Mouse (Mus musculus): Measurements from ENCODE around the gene Pced1b. TPM values are rescaled to one million over a fixed set of nuclear protein-coding genes. Genes with fewer than 3 reads are reported as not detected.

The Pced1b gene
- polyA plus RNA-seq, 1 experiment: 8.3 TPM

GRCm38 (mm10) chr15:97271985-97272697 is 25.2 kb downstream of the Pced1b start:
- Histone ChIP-seq H3K27me3 (ENCODE audit: control insufficient read depth, insufficient read depth, low read length) (no peaks in the 10 kb centered on the region), H3K36me3 (ENCODE audit: control insufficient read depth, insufficient read depth, low read length) (no peaks in the 10 kb centered on the region), H3K4me1 (ENCODE audit: control insufficient read depth, insufficient read depth, low read length) (0 out of 2 replicates have a peak, but pooled peaks cover 2% of the 10 kb centered on the region), H3K27ac (ENCODE audit: control insufficient read depth, insufficient read depth, low read depth, low read length) (no peak overlapping the region), H3K4me3 (ENCODE audit: control insufficient read depth, low read depth, low read length) (no peak overlapping the region)
- TF ChIP-seq CTCF (IDR thresholded peaks at IDR 0.05; ENCODE audit: control insufficient read depth, insufficient read depth, insufficient replicate concordance, low read depth, low read length): no peak
- TF ChIP-seq POLR2A (IDR thresholded peaks at IDR 0.05; ENCODE audit: control insufficient read depth, low read depth, low read length): no peak

GRCm38 (mm10) chr15:97272831-97273230 is 25.9 kb downstream of the Pced1b start:
- Histone ChIP-seq H3K4me3 (ENCODE audit: control insufficient read depth, low read depth, low read length) (no peak overlapping the region), H3K36me3 (ENCODE audit: control insufficient read depth, insufficient read depth, low read length) (no peaks in the 10 kb centered on the region), H3K27me3 (ENCODE audit: control insufficient read depth, insufficient read depth, low read length) (no peaks in the 10 kb centered on the region), H3K27ac (ENCODE audit: control insufficient read depth, insufficient read depth, low read depth, low read length) (no peak overlapping the region), H3K4me1 (ENCODE audit: control insufficient read depth, insufficient read depth, low read length) (0 out of 2 replicates have a peak, but pooled peaks cover 2% of the 10 kb centered on the region)
- no peak for TF ChIP-seq CTCF (IDR thresholded peaks at IDR 0.05; ENCODE audit: control insufficient read depth, insufficient read depth, insufficient replicate concordance, low read depth, low read length)
- no peak for TF ChIP-seq POLR2A (IDR thresholded peaks at IDR 0.05; ENCODE audit: control insufficient read depth, low read depth, low read length)

GRCm38 (mm10) chr15:97275626-97276395 is 28.9 kb downstream of the Pced1b start:
- Histone ChIP-seq H3K36me3 (ENCODE audit: control insufficient read depth, insufficient read depth, low read length) (no peaks in the 10 kb centered on the region), H3K4me1 (ENCODE audit: control insufficient read depth, insufficient read depth, low read length) (0 out of 2 replicates have a peak, but pooled peaks cover 2% of the 10 kb centered on the region), H3K27ac (ENCODE audit: control insufficient read depth, insufficient read depth, low read depth, low read length) (no peak overlapping the region), H3K27me3 (ENCODE audit: control insufficient read depth, insufficient read depth, low read length) (no peaks in the 10 kb centered on the region), H3K4me3 (ENCODE audit: control insufficient read depth, low read depth, low read length) (no peak overlapping the region)
- no peak for TF ChIP-seq POLR2A (IDR thresholded peaks at IDR 0.05; ENCODE audit: control insufficient read depth, low read depth, low read length)
- TF ChIP-seq CTCF (IDR thresholded peaks at IDR 0.05; ENCODE audit: control insufficient read depth, insufficient read depth, insufficient replicate concordance, low read depth, low read length): no peak

- no peak overlapping the region for H3K27ac ChIP-seq (ENCODE audit: control insufficient read depth, insufficient read depth, low read depth, low read length)
- H3K4me1 ChIP-seq (ENCODE audit: control insufficient read depth, insufficient read depth, low read length): 0 out of 2 replicates have a peak, but pooled peaks cover 2% of the 10 kb centered on the region
- no peak overlapping the region for H3K4me3 ChIP-seq (ENCODE audit: control insufficient read depth, low read depth, low read length)
- TF ChIP-seq POLR2A (IDR thresholded peaks at IDR 0.05; ENCODE audit: control insufficient read depth, low read depth, low read length) (no peak), CTCF (IDR thresholded peaks at IDR 0.05; ENCODE audit: control insufficient read depth, insufficient read depth, insufficient replicate concordance, low read depth, low read length) (no peak)
- H3K36me3 ChIP-seq (ENCODE audit: control insufficient read depth, insufficient read depth, low read length): no peaks in the 10 kb centered on the region
- no peaks in the 10 kb centered on the region for H3K27me3 ChIP-seq (ENCODE audit: control insufficient read depth, insufficient read depth, low read length)
Measured at GRCm38 (mm10) chr15:97276660-97277153, 29.8 kb downstream of the Pced1b start.

GRCm38 (mm10) chr15:97277328-97277727 is 30.4 kb downstream of the Pced1b start:
- Histone ChIP-seq H3K4me1 (ENCODE audit: control insufficient read depth, insufficient read depth, low read length) (0 out of 2 replicates have a peak, but pooled peaks cover 2% of the 10 kb centered on the region), H3K27ac (ENCODE audit: control insufficient read depth, insufficient read depth, low read depth, low read length) (no peak overlapping the region), H3K36me3 (ENCODE audit: control insufficient read depth, insufficient read depth, low read length) (no peaks in the 10 kb centered on the region), H3K27me3 (ENCODE audit: control insufficient read depth, insufficient read depth, low read length) (no peaks in the 10 kb centered on the region), H3K4me3 (ENCODE audit: control insufficient read depth, low read depth, low read length) (no peak overlapping the region)
- TF ChIP-seq POLR2A (IDR thresholded peaks at IDR 0.05; ENCODE audit: control insufficient read depth, low read depth, low read length) (no peak), CTCF (IDR thresholded peaks at IDR 0.05; ENCODE audit: control insufficient read depth, insufficient read depth, insufficient replicate concordance, low read depth, low read length) (no peak)

GRCm38 (mm10) chr15:97278340-97278948 is 31.5 kb downstream of the Pced1b start:
- TF ChIP-seq CTCF (IDR thresholded peaks at IDR 0.05; ENCODE audit: control insufficient read depth, insufficient read depth, insufficient replicate concordance, low read depth, low read length) (no peak), POLR2A (IDR thresholded peaks at IDR 0.05; ENCODE audit: control insufficient read depth, low read depth, low read length) (no peak)
- Histone ChIP-seq H3K27ac (ENCODE audit: control insufficient read depth, insufficient read depth, low read depth, low read length) (no peak overlapping the region), H3K36me3 (ENCODE audit: control insufficient read depth, insufficient read depth, low read length) (no peaks in the 10 kb centered on the region), H3K4me1 (ENCODE audit: control insufficient read depth, insufficient read depth, low read length) (0 out of 2 replicates have a peak, but pooled peaks cover 2% of the 10 kb centered on the region), H3K4me3 (ENCODE audit: control insufficient read depth, low read depth, low read length) (no peak overlapping the region), H3K27me3 (ENCODE audit: control insufficient read depth, insufficient read depth, low read length) (no peaks in the 10 kb centered on the region)

- Histone ChIP-seq H3K27me3 (ENCODE audit: control insufficient read depth, insufficient read depth, low read length) (no peaks in the 10 kb centered on the region), H3K36me3 (ENCODE audit: control insufficient read depth, insufficient read depth, low read length) (no peaks in the 10 kb centered on the region), H3K4me3 (ENCODE audit: control insufficient read depth, low read depth, low read length) (no peak overlapping the region), H3K4me1 (ENCODE audit: control insufficient read depth, insufficient read depth, low read length) (0 out of 2 replicates have a peak, but pooled peaks cover 2% of the 10 kb centered on the region), H3K27ac (ENCODE audit: control insufficient read depth, insufficient read depth, low read depth, low read length) (no peak overlapping the region)
- TF ChIP-seq POLR2A (IDR thresholded peaks at IDR 0.05; ENCODE audit: control insufficient read depth, low read depth, low read length) (no peak), CTCF (IDR thresholded peaks at IDR 0.05; ENCODE audit: control insufficient read depth, insufficient read depth, insufficient replicate concordance, low read depth, low read length) (no peak)
Measured at GRCm38 (mm10) chr15:97280131-97280530, 33.2 kb downstream of the Pced1b start.

Measured in testis, adult 2 months (tissue).